In the genomic region with DNA sequence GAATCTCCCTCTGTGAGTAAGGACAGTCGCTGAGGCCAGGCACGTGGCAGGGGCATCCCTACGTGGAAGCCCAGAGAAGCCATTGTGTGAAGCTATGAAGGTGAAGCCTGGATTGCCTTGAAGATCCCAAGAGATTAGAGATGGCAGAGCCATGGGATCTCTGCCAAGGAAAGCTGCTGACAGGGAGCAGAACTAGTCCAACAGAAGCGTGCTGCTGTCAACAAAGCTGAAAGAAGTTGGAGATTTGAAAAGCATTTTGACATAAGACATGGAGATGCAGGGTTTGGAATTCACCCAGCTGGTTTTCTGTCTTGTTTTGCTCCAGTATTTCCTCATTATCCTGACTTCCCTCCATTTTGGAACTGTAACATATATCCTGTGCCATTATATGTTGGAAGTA, we compare ENCODE assay signal across 32 mouse cellular contexts. TPM values are rescaled to one million over a fixed set of nuclear protein-coding genes. Genes with fewer than 3 reads are reported as not detected.
"Had no signal": no experiment of that assay in that cellular context is flagged by ENCODE, and none has a peak within 500 bp of the region (broad histone marks: within the 10 kb centered on the region; RNA-seq: fewer than 3 reads in every experiment).

No protein-coding gene starts in this region.

- ATAC-seq: midbrain, embryonic 15.5 days had no signal

- H3K4me2 ChIP-seq: kidney, embryonic 15.5 days; liver, embryonic 13.5 days; midbrain, embryonic 11.5 days; midbrain, embryonic 15.5 days; neural tube, embryonic 13.5 days had no signal

- H3K4me3 ChIP-seq: kidney, embryonic 15.5 days; left cerebral cortex, adult 2 months; liver, embryonic 13.5 days; midbrain, embryonic 15.5 days; myocyte; neural tube, embryonic 13.5 days had no signal

- H3K27me3 ChIP-seq: kidney, embryonic 15.5 days; liver, embryonic 13.5 days; midbrain, embryonic 15.5 days; neural tube, embryonic 13.5 days had no signal

- H3K9me3 ChIP-seq: kidney, embryonic 15.5 days; liver, embryonic 13.5 days; midbrain, embryonic 15.5 days had no signal

- H3K36me3 ChIP-seq: liver, embryonic 13.5 days; midbrain, embryonic 15.5 days; neural tube, embryonic 13.5 days had no signal

- H3K9ac ChIP-seq: kidney, embryonic 15.5 days; liver, embryonic 13.5 days; midbrain, embryonic 15.5 days; neural tube, embryonic 13.5 days had no signal

- DNase-seq: kidney, postnatal 10 days; kidney, postnatal 36 days; layer of hippocampus, postnatal 36 days; liver, embryonic 13.5 days; lung, adult 2 months; lung, postnatal 14 days; lung, postnatal 4 days; thymus, adult 2 months; thymus, postnatal 14 days; thymus, postnatal 4 days had no signal

- H3K4me1 ChIP-seq: kidney, embryonic 15.5 days; liver, embryonic 13.5 days; midbrain, embryonic 15.5 days; neural tube, embryonic 13.5 days had no signal

- H3K27ac ChIP-seq: kidney, embryonic 15.5 days; left cerebral cortex, adult 2 months; liver, embryonic 13.5 days; midbrain, embryonic 15.5 days; neural tube, embryonic 13.5 days; stomach, postnatal 0 days had no signal

RNA-seq across cellular contexts. Expression of a gene that starts 14.4 kb away (rescaled TPM):
- total RNA-seq: layer of hippocampus, adult 8-10 months; layer of hippocampus, postnatal 10 days; layer of hippocampus, postnatal 36 days; left cerebral cortex, adult 2 months; left cerebral cortex, postnatal 10 days; left cerebral cortex, postnatal 36 days; liver, adult 2 months; megakaryocyte progenitor cell, adult 5-6 weeks; megakaryocyte-erythroid progenitor cell, adult 5-6 weeks; monocyte, adult 5-6 weeks had no signal
- polyA plus RNA-seq: kidney, embryonic 15.5 days; limb, embryonic 11.5 days; limb, embryonic 14.5 days; liver, adult 2 months; liver, embryonic 13.5 days; liver, embryonic 16.5 days; lung, adult 2 months; lung, embryonic 16.5 days; midbrain, embryonic 11.5 days; midbrain, embryonic 15.5 days; myocyte; neural tube, embryonic 13.5 days; small intestine, adult 2 months; stomach, embryonic 14.5 days; stomach, postnatal 0 days had no signal

RNA-seq across cellular contexts. Expression of a gene that starts 22.4 kb away (rescaled TPM):
- total RNA-seq: megakaryocyte progenitor cell, adult 5-6 weeks; megakaryocyte-erythroid progenitor cell, adult 5-6 weeks; monocyte, adult 5-6 weeks had no signal

RNA-seq across cellular contexts. Expression of a gene that starts 43.7 kb away (rescaled TPM):
- total RNA-seq: layer of hippocampus, postnatal 10 days; liver, adult 2 months; megakaryocyte progenitor cell, adult 5-6 weeks; megakaryocyte-erythroid progenitor cell, adult 5-6 weeks; monocyte, adult 5-6 weeks had no signal
- polyA plus RNA-seq: kidney, embryonic 15.5 days; limb, embryonic 11.5 days; liver, adult 2 months; liver, embryonic 13.5 days; liver, embryonic 16.5 days; lung, embryonic 16.5 days; midbrain, embryonic 11.5 days; midbrain, embryonic 15.5 days; myocyte; small intestine, adult 2 months; stomach, embryonic 14.5 days; stomach, postnatal 0 days had no signal

RNA-seq across cellular contexts. Expression of a gene that starts 44.5 kb away (rescaled TPM):
- total RNA-seq: liver, adult 2 months; monocyte, adult 5-6 weeks; neutrophil, adult 5-6 weeks had no signal
- polyA plus RNA-seq: liver, adult 2 months; lung, adult 2 months; lung, embryonic 16.5 days; midbrain, embryonic 15.5 days; small intestine, adult 2 months; stomach, embryonic 14.5 days had no signal
